Mouse (Mus musculus): ENCODE measurements around the gene Tspyl1. TPM values are rescaled to one million over a fixed set of nuclear protein-coding genes. Genes with fewer than 3 reads are reported as not detected.
A peak's percentile ranks its signal among the peaks of the same experiment; 100 is the strongest.

The Tspyl1 gene
- total RNA-seq (2012; rRNA removed) = 10.4 and 10.8 TPM in 2 replicates
- polyA plus RNA-seq (2012; ENCODE audit: insufficient read depth in 1 of 2, insufficient read length in 2 of 2, low read depth in 1 of 2, low replicate concordance in 2 of 2, missing spikeins in 1 of 2) = 10 to 100 TPM in 1 of 2 experiments, not detected in 1; 16.3 TPM

- TF ChIP-seq CHD2 (IDR thresholded peaks at IDR 0.05; ENCODE audit: low read length) (peak; percentile 99), SMC3 (IDR thresholded peaks at IDR 0.05; ENCODE audit: low read depth, low read length) (no peak), POLR2A (IDR thresholded peaks at IDR 0.05; ENCODE audit: control insufficient read depth in 1 of 2, insufficient read depth in 1 of 2, low read depth in 1 of 2, low read length in 2 of 2, poor library complexity in 1 of 2) (peak; percentile 74 to 77), ELF1 (IDR thresholded peaks at IDR 0.05; ENCODE audit: low read depth, low read length) (peak; percentile 98), MEF2A (IDR thresholded peaks at IDR 0.05; ENCODE audit: extremely low read depth, insufficient replicate concordance, low read depth, low read length, poor library complexity, severe bottlenecking) (no peak), TBP (IDR thresholded peaks at IDR 0.05; ENCODE audit: low read depth, low read length) (peak; percentile 76), SIN3A (IDR thresholded peaks at IDR 0.05; ENCODE audit: low read length) (peak; percentile 93), ETS1 (IDR thresholded peaks at IDR 0.05; ENCODE audit: low read depth, low read length) (peak; percentile 48; the same call in 1 of the 2 replicates), POLR2AphosphoS2 (IDR thresholded peaks at IDR 0.05; ENCODE audit: low read length) (peak; percentile 64; the same call in 1 of the 2 replicates), ZMIZ1 (IDR thresholded peaks at IDR 0.05; ENCODE audit: low read depth, low read length) (peak; percentile 65; the same call in 1 of the 2 replicates), ZC3H11A (IDR thresholded peaks at IDR 0.05; ENCODE audit: low read depth, low read length) (no peak), MYC (IDR thresholded peaks at IDR 0.05; ENCODE audit: low read depth, low read length) (no peak), USF1 (IDR thresholded peaks at IDR 0.05; ENCODE audit: low read depth, low read length) (peak; percentile 79), NELFE (IDR thresholded peaks at IDR 0.05; ENCODE audit: low read depth, low read length) (peak; percentile 64), TCF12 (IDR thresholded peaks at IDR 0.05; ENCODE audit: low read depth, low read length) (peak; percentile 32; the same call in 1 of the 2 replicates), MAX (IDR thresholded peaks at IDR 0.05; ENCODE audit: low read length) (no peak), ZKSCAN1 (IDR thresholded peaks at IDR 0.05; ENCODE audit: low read depth, low read length) (no peak), CTCF (IDR thresholded peaks at IDR 0.05 in 2 of 3, conservative IDR thresholded peaks at IDR 0.05 in 1 of 3; ENCODE audit: control insufficient read depth in 1 of 3, insufficient read depth in 1 of 3, low read depth in 2 of 3, low read length in 3 of 3, poor library complexity in 1 of 3, severe bottlenecking in 1 of 3) (no peak), BHLHE40 (IDR thresholded peaks at IDR 0.05; ENCODE audit: borderline replicate concordance, low read depth, low read length) (peak; percentile 94), MAFK (IDR thresholded peaks at IDR 0.05; ENCODE audit: borderline replicate concordance, low read depth, low read length) (no peak), HCFC1 (IDR thresholded peaks at IDR 0.05; ENCODE audit: low read depth, low read length) (peak; percentile 90), MXI1 (IDR thresholded peaks at IDR 0.05; ENCODE audit: low read depth, low read length) (peak; percentile 66; the same call in 1 of the 2 replicates), MAZ (IDR thresholded peaks at IDR 0.05; ENCODE audit: low read depth, low read length) (no peak)
- DNase-seq (ENCODE audit: low read depth, low spot score) = peak; percentile 98
- no peaks in the 10 kb centered on the region for H3K27me3 ChIP-seq (ENCODE audit: control insufficient read depth in 1 of 2, insufficient read depth in 2 of 2, low read length in 2 of 2)
These were observed at the start of gene Tspyl1 for GRCm38 (mm10) chr10:34281962-34282388. TSS of gene Tspyl1 (plus strand) at chr10:34282190.

More at GRCm38 (mm10) chr10:34281962-34282388, at the start of gene Tspyl1:
- peak within 1 kb of the TSS; percentile 76 for H3K27ac ChIP-seq (ENCODE audit: control insufficient read depth, low read depth, low read length)
- H3K36me3 ChIP-seq (ENCODE audit: control insufficient read depth in 1 of 2, insufficient read depth in 2 of 2, low read length in 2 of 2) = peaks cover 0 to 15% of the 10 kb centered on the region in 2 experiments; a peak in 2 of 4 replicates
- peaks cover 23% of the 10 kb centered on the region for H3K79me2 ChIP-seq (ENCODE audit: control insufficient read depth, insufficient read depth, low read length, poor library complexity)
- no peaks in the 10 kb centered on the region for H3K9me3 ChIP-seq (replicated peaks; ENCODE audit: insufficient read depth, low read length)
- peak within 1 kb of the TSS; percentile 83 to 85 for H3K4me3 ChIP-seq (ENCODE audit: control insufficient read depth in 1 of 2, insufficient read depth in 1 of 2, low read depth in 2 of 2, low read length in 2 of 2)
- H3K4me1 ChIP-seq (ENCODE audit: control insufficient read depth in 1 of 2, insufficient read depth in 2 of 2, low read length in 2 of 2) = peaks cover 2 to 4% of the 10 kb centered on the region in 2 experiments; a peak in 2 of 4 replicates
- H3K9ac ChIP-seq (ENCODE audit: control insufficient read depth, low read depth, low read length, poor library complexity, severe bottlenecking) = peak within 1 kb of the TSS; percentile 85

Data from MEL (cell line).